Mouse (Mus musculus) left cerebral cortex, postnatal 10 days (tissue): ENCODE measurements around the gene AY761184. TPM values are rescaled to one million over a fixed set of nuclear protein-coding genes. Genes with fewer than 3 reads are reported as not detected.
"Not testable (repeated sequence)": the region's sequence is repeated elsewhere in the genome, so short reads cannot be mapped to it uniquely, and the experiment has no call there.

Experiments used
- DNase-seq, 2 experiments: peaks; one replicate each; pipeline ENCODE4 v3.0.0; 2021 to 2022; ENCODE audit warnings: low spot score in 2 of 2, mixed read lengths in 1 of 2; ENCODE audit errors: extremely low spot score in 1 of 2
- intact Hi-C: fragments of 180-260 bp; cut with DNase I; formaldehyde crosslinking; loops from one replicate; pipeline ENCODE4 v1.15.1; 2025
- total RNA-seq, 2 experiments: library from RNA; stranded (reverse); gene quantifications; 2 replicates each; pipeline ENCODE4 v1.2.3; 2021

AY761184 gene
- not detected for total RNA-seq

DNA sequence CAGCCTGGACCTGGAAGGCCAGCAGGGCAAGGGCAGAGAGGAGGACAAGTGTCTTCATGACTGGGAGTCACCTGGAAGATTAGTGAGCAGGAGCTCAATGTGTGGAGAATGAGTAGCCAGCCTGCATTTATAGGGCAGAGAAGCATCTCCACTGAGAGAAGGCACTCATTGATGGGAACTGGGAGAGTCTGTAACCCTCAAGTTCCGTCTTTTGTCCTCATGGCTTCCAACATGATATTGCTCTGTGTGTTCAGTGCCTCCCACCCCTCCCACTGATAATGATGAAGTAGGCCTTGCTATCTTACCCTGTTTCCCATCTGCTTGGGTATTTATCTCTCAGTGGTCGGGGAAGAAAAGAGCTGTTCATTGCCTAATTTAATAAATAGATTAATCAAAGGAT is at the start of gene AY761184:
AY761184 (minus strand) TSS at position 101 of the 400 bp plus-strand sequence.
- intact Hi-C loops, result not testable (repeated sequence)

DNA sequence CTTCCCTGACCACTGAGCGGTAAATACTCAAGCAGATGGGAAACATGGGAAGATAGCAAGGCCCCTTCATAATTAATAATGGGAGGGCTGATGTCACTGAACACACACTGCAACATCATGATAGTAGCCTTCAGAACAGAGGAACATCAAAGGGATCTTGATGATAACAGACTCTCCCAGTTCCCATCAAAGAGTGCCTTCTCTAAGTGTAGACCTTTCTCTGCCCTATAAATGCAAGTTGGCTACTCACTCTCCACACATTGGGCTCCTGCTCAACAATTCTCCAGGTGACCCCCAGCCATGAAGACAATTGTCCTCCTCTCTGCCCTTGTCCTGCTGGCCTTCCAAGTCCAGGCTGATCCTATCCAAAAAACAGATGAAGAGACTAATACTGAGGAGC is 37.9 kb downstream of the AY761184 start, which contains the start of gene Defa34:
Defa34 (plus strand) TSS at position 301 of the 400 bp plus-strand sequence.
- intact Hi-C loops, DNase-seq: not testable (repeated sequence)

More for the DNA sequence above, at the start of gene AY761184:
- DNase-seq, result not testable (repeated sequence)

DNA sequence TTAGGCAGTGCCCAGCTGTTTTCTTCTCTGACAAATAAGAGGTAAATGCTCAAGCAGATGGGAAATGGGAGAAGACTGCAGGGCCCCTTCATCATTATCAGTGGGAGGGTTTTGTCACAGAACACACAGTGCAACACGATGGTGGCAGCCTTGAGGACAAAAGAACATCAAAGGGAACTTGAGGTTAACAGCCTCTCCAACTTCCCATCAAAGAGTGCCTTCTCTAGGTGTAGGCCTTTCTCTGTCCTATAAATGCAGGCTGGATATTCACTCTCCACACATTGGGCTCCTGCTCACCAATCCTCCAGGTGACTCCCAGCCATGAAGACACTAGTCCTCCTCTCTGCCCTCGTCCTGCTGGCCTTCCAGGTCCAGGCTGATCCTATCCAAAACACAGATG is 48.0 kb downstream of the AY761184 start, which contains the start of gene Defa17:
Defa17 (plus strand) TSS at position 301 of the 400 bp plus-strand sequence.
- DNase-seq, intact Hi-C loops: not testable (repeated sequence)

Other genes starting within 250 kb of the AY761184 start
- gene Gm7849, start 247.1 kb downstream of the AY761184 start, total RNA-seq, result not detected
- not detected for gene Defa20, start 194.4 kb downstream of the AY761184 start, total RNA-seq
- gene Defa32, start 174.6 kb downstream of the AY761184 start, total RNA-seq, result not detected
- not detected for gene Defa37, start 138.3 kb downstream of the AY761184 start, total RNA-seq
- not detected for gene Defa28, start 120.6 kb downstream of the AY761184 start, total RNA-seq
- gene Gm7861, start 109.1 kb downstream of the AY761184 start, total RNA-seq, result not detected
- gene Defa26, start 85.5 kb downstream of the AY761184 start, total RNA-seq, result not detected
- gene Defa17, start 47.9 kb downstream of the AY761184 start, total RNA-seq, result not detected
- not detected for gene Defa34, start 37.8 kb downstream of the AY761184 start, total RNA-seq
- not detected for gene Defa24, start 30.8 kb upstream of the AY761184 start, total RNA-seq
- gene Defb50, start 119.9 kb upstream of the AY761184 start, total RNA-seq, result not detected
- gene Defb2, start 136.3 kb upstream of the AY761184 start, total RNA-seq, result not detected
- gene Defb10, start 155.3 kb upstream of the AY761184 start, total RNA-seq, result not detected
- not detected for gene Defb9, start 181.8 kb upstream of the AY761184 start, total RNA-seq
- gene Defb11, start 202.8 kb upstream of the AY761184 start, total RNA-seq, result not detected
- not detected for gene Defb15, start 229.1 kb upstream of the AY761184 start, total RNA-seq
- not detected for gene Defb35, start 234.7 kb upstream of the AY761184 start, total RNA-seq
- not detected for gene Defb13, start 243.1 kb upstream of the AY761184 start, total RNA-seq